Mouse (Mus musculus) liver, adult 10 weeks (tissue): Measurements from ENCODE around the gene Pdcl. TPM values are rescaled to one million over a fixed set of nuclear protein-coding genes. Genes with fewer than 3 reads are reported as not detected.

Experiments used
- polyA plus RNA-seq: library from polyadenylated mRNA; stranded (reverse); fragments of 350-450 nt; fragmentation: Illumina TruSeq; extraction: RNeasy Lipid Tissue Mini Kit (QIAGEN cat#74804); gene quantifications from one replicate; pipeline ENCODE4 v1.2.3, GENCODE M21; 2014; ENCODE audit warnings: low read depth, low replicate concordance

Pdcl gene
- polyA plus RNA-seq = 36.5 TPM

DNA sequence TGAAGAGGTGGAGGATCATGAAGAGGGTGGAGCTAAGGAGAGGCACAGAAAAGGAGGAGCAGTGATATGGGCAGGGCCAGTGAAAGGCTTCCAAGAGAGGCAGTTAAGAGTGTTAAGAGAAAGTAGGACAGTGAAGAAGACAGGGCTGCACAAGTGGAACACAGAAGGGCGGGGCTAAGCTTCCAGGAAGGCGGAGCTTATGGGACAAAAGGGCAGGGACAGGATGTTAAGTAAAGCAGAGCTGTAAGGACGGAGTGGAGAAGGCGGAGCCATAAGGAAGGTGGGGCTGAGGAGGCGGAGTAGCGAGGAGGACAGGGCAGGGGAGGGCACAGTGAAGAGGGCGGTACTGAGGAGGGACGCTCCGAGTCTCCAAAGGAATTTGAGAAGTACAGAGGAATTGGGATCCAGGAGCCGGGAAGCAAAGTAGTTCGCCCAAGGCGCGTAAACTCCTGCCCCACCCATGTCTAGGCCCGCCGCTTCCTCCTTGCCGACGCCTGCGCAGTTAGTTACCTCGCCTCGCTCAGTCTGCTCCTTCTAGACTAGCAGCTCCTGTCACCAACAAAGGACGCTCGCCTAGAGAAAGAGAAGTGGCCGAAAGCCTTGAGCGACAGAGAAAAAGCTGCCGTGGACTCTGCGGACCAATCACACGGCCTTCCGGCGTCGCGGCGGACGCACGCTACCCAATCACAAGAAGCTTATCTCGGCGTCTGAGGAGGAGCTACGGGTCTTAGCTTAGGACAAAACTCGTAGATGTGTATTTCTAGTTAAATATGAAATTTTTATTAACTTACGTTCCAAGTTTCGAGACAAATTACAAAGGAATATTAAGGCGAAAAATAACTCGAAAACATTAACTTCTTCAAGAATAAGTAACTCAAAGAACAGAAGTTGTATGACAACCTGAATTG, at the start of gene Pdcl:
Gene Pdcl, minus strand, starts transcription at position 700 of the 908 bp plus-strand sequence.

DNA sequence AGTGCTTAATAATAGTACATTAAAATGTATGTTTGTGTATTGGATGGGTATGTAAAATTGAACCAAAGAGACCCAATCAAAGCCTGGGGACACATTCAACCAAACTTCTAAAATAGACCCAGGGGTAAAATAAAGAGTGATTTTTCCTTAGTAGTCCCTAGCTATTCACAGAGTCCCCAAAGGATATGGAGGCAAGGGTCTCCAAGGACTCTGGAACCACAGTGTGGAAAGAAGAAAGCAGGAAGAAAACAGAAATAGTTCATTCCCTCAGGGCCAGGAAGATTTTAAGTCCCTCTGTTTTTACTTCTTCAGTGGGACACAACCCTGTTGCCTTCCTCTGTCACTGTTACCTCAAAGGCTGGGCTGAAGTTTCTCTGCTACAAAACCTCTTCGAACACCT, 32.9 kb downstream of the Pdcl start, which contains the start of gene Olfr368:
Gene Olfr368, plus strand, starts transcription at position 301 of the 400 bp plus-strand sequence.

Other genes with a start within 250 kb of the Pdcl start
- not detected for gene Olfr362, start 241.4 kb downstream of the Pdcl start, polyA plus RNA-seq
- gene Olfr364-ps1, start 220.0 kb downstream of the Pdcl start, polyA plus RNA-seq = not detected
- gene Olfr365, start 171.1 kb downstream of the Pdcl start, polyA plus RNA-seq = not detected
- gene Olfr366, start 147.8 kb downstream of the Pdcl start, polyA plus RNA-seq = not detected
- gene Olfr368, start 32.8 kb downstream of the Pdcl start, polyA plus RNA-seq = not detected
- 15.2 TPM for gene Rc3h2, start 63.6 kb upstream of the Pdcl start, polyA plus RNA-seq
- gene Zbtb26, start 83.8 kb upstream of the Pdcl start, polyA plus RNA-seq = 6.1 TPM
- gene Zbtb6, start 83.8 kb upstream of the Pdcl start, polyA plus RNA-seq = 10.9 TPM
- 13.9 TPM for gene Rabgap1, start 83.9 kb upstream of the Pdcl start, polyA plus RNA-seq
- gene Gpr21, start 157.0 kb upstream of the Pdcl start, polyA plus RNA-seq = 0.11 TPM